Mouse (Mus musculus) limb, embryonic 11.5 days (tissue): ENCODE measurements around the gene Atp6v1b1. TPM values are rescaled to one million over a fixed set of nuclear protein-coding genes. Genes with fewer than 3 reads are reported as not detected.

Experiments
- ATAC-seq: fragments of 200-750 bp; cut with Nextera tagmentation; 2 replicates; pipeline ENCODE4 v1.8.0; 2017; ENCODE audit warnings: low read depth; ENCODE audit not compliant: insufficient number of reproducible peaks, low FRiP score, low TSS enrichment
- DNase-seq: peaks from one replicate; pipeline ENCODE4 v3.0.0-alpha.2; 2015; ENCODE audit warnings: low spot score
- H3K27ac ChIP-seq: fragments of 300-500 bp; sonication (generic); replicated peaks from 2 replicates; pipeline ENCODE4 v1.5.1; 2014; ENCODE audit warnings: low read depth, mild to moderate bottlenecking, low read length
- H3K27me3 ChIP-seq: fragments of 300-500 bp; sonication (generic); 2 replicates; pipeline ENCODE4 v1.6.1; 2014; ENCODE audit warnings: mild to moderate bottlenecking, low read length, mixed read lengths; ENCODE audit not compliant: control insufficient read depth, insufficient read depth
- H3K36me3 ChIP-seq: fragments of 300-500 bp; sonication (generic); 2 replicates; pipeline ENCODE4 v1.6.1; 2014; ENCODE audit warnings: mild to moderate bottlenecking, low read length, moderate library complexity, mixed read lengths; ENCODE audit not compliant: control insufficient read depth, insufficient read depth
- H3K4me1 ChIP-seq: fragments of 300-500 bp; sonication (generic); 2 replicates; pipeline ENCODE4 v1.6.1; 2014; ENCODE audit warnings: low read length, mixed read lengths; ENCODE audit not compliant: control insufficient read depth, insufficient read depth
- H3K4me2 ChIP-seq: fragments of 300-500 bp; sonication (generic); 2 replicates; pipeline ENCODE4 v1.6.1; 2014; ENCODE audit warnings: low read depth, mild to moderate bottlenecking, moderate library complexity; ENCODE audit not compliant: severe bottlenecking
- H3K4me3 ChIP-seq: fragments of 300-500 bp; sonication (generic); 2 replicates; pipeline ENCODE4 v1.5.1; 2014; ENCODE audit warnings: low read depth, low read length
- H3K9ac ChIP-seq: fragments of 300-500 bp; sonication (generic); 2 replicates; pipeline ENCODE4 v1.6.1; 2014; ENCODE audit warnings: mild to moderate bottlenecking, low read length
- H3K9me3 ChIP-seq: fragments of 300-500 bp; sonication (generic); 2 replicates; pipeline ENCODE4 v1.6.1; 2016; ENCODE audit warnings: low read length; ENCODE audit not compliant: control insufficient read depth
- WGBS: fragments of 180-500 bp; shearing (Covaris S2); extraction: QIAGEN DNeasy Blood & Tissue Kit; methylation state at CpG from one replicate; pipeline ENCODE4 v1.1.7; 2014; 5-methylcytosine and 5-hydroxymethylcytosine counted together
- polyA plus RNA-seq: library from polyadenylated mRNA; unstranded; fragments of >200 nt; fragmentation: Nextera tagmentation; extraction: Ambion mirVana; gene quantifications from 2 replicates; pipeline ENCODE4 v1.2.1, GENCODE M21; 2014

The Atp6v1b1 gene
- polyA plus RNA-seq, 1 experiment from 2014 or later, result not detected

GRCm38 (mm10) chr6:83711725-83712475 lies 30.9 kb upstream of the Atp6v1b1 start:
- Histone ChIP-seq H3K4me3 (peak overlapping the region; percentile 43), H3K9me3 (no peaks in the 10 kb centered on the region), H3K27ac (no peak overlapping the region), H3K36me3 (no peaks in the 10 kb centered on the region), H3K27me3 (peaks cover 90% of the 10 kb centered on the region), H3K9ac (peak overlapping the region; percentile 22; the same call in 1 of the 2 replicates), H3K4me1 (peaks cover 14% of the 10 kb centered on the region), H3K4me2 (peak overlapping the region; percentile 81)
- no peak for ATAC-seq
- WGBS, result 1% methylated on average over 45 of the region's 45 CpGs
- peak; percentile 52 for DNase-seq

- H3K4me1 ChIP-seq, result peaks cover 10% of the 10 kb centered on the region; the same call in 1 of the 2 replicates
- H3K36me3 ChIP-seq, result no peaks in the 10 kb centered on the region
- DNase-seq (no peak), ATAC-seq (no peak)
- WGBS, result 3% methylated on average over 12 of the region's 12 CpGs
- no peak overlapping the region for H3K9ac ChIP-seq
- no peak overlapping the region for H3K4me3 ChIP-seq
- H3K27ac ChIP-seq, result no peak overlapping the region
- no peaks in the 10 kb centered on the region for H3K9me3 ChIP-seq
- peaks cover 91% of the 10 kb centered on the region for H3K27me3 ChIP-seq
- H3K4me2 ChIP-seq, result no peak overlapping the region
Observed at GRCm38 (mm10) chr6:83713271-83714136, 29.3 kb upstream of the Atp6v1b1 start.

GRCm38 (mm10) chr6:83714221-83715123 lies 28.3 kb upstream of the Atp6v1b1 start:
- Histone ChIP-seq H3K4me2 (no peak overlapping the region), H3K27ac (no peak overlapping the region), H3K4me3 (no peak overlapping the region), H3K36me3 (no peaks in the 10 kb centered on the region), H3K4me1 (peaks cover 10% of the 10 kb centered on the region; the same call in 1 of the 2 replicates), H3K9me3 (no peaks in the 10 kb centered on the region), H3K9ac (no peak overlapping the region), H3K27me3 (peaks cover 86% of the 10 kb centered on the region)
- WGBS, result 2% methylated on average over 34 of the region's 34 CpGs
- DNase-seq, result peak; percentile 69
- no peak for ATAC-seq

GRCm38 (mm10) chr6:83715461-83716196 lies 27.2 kb upstream of the Atp6v1b1 start:
- no peaks in the 10 kb centered on the region for H3K9me3 ChIP-seq
- no peak overlapping the region for H3K9ac ChIP-seq
- peaks cover 83% of the 10 kb centered on the region for H3K27me3 ChIP-seq
- WGBS, result 1% methylated on average over 30 of the region's 30 CpGs
- no peaks in the 10 kb centered on the region for H3K36me3 ChIP-seq
- peaks cover 5% of the 10 kb centered on the region; the same call in 1 of the 2 replicates for H3K4me1 ChIP-seq
- 0 out of 2 replicates have a peak overlapping the region, but pooled peaks have one; percentile 9 for H3K4me3 ChIP-seq
- DNase-seq (peak; percentile 68), ATAC-seq (no peak)
- H3K4me2 ChIP-seq, result no peak overlapping the region
- H3K27ac ChIP-seq, result no peak overlapping the region

- no peaks in the 10 kb centered on the region for H3K4me1 ChIP-seq
- DNase-seq (no peak), ATAC-seq (no peak)
- no peak overlapping the region for H3K9ac ChIP-seq
- no peak overlapping the region for H3K4me2 ChIP-seq
- H3K4me3 ChIP-seq, result no peak overlapping the region
- no peaks in the 10 kb centered on the region for H3K9me3 ChIP-seq
- no peaks in the 10 kb centered on the region for H3K36me3 ChIP-seq
- 5% methylated on average over 8 of the region's 8 CpGs for WGBS
- peaks cover 79% of the 10 kb centered on the region for H3K27me3 ChIP-seq
- no peak overlapping the region for H3K27ac ChIP-seq
Observed at GRCm38 (mm10) chr6:83717026-83717425, 25.8 kb upstream of the Atp6v1b1 start.

GRCm38 (mm10) chr6:83722526-83722925 lies 20.3 kb upstream of the Atp6v1b1 start:
- 12% methylated on average over 6 of the region's 6 CpGs for WGBS
- no peak for ATAC-seq

GRCm38 (mm10) chr6:83727178-83727577 lies 15.6 kb upstream of the Atp6v1b1 start:
- Histone ChIP-seq H3K4me3 (no peak overlapping the region), H3K9ac (no peak overlapping the region), H3K36me3 (no peaks in the 10 kb centered on the region), H3K9me3 (no peaks in the 10 kb centered on the region), H3K27me3 (peaks cover 2% of the 10 kb centered on the region), H3K4me2 (no peak overlapping the region), H3K27ac (no peak overlapping the region), H3K4me1 (no peaks in the 10 kb centered on the region)
- DNase-seq, result no peak
- no peak for ATAC-seq
- 39% methylated on average over 4 of the region's 4 CpGs for WGBS

More at GRCm38 (mm10) chr6:83722526-83722925, 20.3 kb upstream of the Atp6v1b1 start:
- Histone ChIP-seq H3K27me3 (peaks cover 34% of the 10 kb centered on the region), H3K9me3 (no peaks in the 10 kb centered on the region), H3K4me1 (no peaks in the 10 kb centered on the region), H3K9ac (no peak overlapping the region), H3K36me3 (no peaks in the 10 kb centered on the region), H3K4me3 (no peak overlapping the region), H3K27ac (no peak overlapping the region), H3K4me2 (no peak overlapping the region)
- no peak for DNase-seq
